Mouse (Mus musculus): Measurements from ENCODE around the gene Fam136a. TPM values are rescaled to one million over a fixed set of nuclear protein-coding genes. Genes with fewer than 3 reads are reported as not detected.

Gene Fam136a
- polyA plus RNA-seq (2017; shearing (Covaris generic)), result 49.3 TPM

DNA sequence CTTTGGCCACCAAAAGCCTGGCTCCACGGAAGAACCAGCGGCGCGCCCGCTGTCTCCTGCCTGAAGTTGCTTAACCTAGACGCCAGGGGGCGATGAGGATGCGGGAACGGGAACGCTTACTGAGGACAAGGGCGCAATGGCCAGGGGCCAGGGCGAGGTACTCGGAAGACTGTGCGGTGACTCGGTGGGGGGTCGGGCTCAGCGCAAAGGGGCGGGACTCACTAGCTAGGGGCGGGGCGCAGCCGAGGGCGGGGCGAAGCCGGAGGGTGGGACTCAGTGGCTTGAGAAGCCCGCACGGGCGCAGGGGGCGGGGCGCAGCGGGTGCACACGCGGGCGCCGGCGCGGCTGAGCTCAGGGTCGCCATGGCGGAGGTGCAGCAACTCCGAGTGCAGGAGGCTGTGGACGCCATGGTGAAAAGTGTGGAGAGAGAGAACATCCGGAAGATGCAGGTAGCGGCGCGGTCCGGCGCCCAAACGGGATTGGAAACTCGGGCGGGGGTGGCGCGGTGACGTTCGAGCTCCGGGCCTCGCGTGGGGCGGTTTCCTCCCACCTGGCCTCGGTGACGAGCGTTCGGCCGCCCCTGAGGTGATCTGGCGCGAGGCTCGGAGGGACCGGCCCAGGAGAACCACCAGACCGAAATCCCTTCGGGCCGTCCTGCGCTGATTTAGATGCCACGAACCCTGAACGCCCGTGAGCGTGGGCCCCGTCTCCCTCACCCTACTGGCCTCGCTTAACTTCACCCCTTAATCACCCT is at the start of gene Fam136a:
Gene Fam136a, plus strand, starts transcription at position 276 of the 754 bp plus-strand sequence.

DNA sequence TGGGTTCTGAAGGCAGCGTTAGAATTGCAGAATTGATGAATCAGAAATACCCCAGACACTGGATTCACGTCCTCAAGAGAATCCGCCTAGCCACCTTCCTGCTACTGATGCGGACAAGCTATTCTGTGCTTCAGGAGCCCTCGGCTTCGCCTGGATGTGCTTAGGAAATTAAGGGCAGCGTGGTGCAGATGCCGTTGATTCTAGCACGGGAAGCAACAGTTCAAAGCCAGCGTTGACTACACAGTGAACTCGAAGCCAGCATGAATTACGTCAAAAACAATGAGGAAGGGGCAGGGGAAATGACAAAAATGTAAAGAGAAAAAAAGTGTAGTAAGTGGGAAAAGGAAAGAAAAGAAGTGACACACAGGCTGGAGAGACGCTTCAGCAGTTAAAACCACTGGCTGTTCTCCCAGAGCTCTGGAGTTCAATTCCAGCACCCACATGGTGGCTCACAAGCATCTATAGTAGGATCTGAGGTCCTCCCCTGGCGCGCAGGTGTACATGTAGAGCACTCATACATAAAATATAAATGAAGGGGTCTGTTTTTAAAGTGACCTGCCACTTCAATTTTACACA is 5.4 kb downstream of the Fam136a start, which contains the start of gene Snrpg:
Gene Snrpg, plus strand, starts transcription at position 541 of the 576 bp plus-strand sequence.

DNA sequence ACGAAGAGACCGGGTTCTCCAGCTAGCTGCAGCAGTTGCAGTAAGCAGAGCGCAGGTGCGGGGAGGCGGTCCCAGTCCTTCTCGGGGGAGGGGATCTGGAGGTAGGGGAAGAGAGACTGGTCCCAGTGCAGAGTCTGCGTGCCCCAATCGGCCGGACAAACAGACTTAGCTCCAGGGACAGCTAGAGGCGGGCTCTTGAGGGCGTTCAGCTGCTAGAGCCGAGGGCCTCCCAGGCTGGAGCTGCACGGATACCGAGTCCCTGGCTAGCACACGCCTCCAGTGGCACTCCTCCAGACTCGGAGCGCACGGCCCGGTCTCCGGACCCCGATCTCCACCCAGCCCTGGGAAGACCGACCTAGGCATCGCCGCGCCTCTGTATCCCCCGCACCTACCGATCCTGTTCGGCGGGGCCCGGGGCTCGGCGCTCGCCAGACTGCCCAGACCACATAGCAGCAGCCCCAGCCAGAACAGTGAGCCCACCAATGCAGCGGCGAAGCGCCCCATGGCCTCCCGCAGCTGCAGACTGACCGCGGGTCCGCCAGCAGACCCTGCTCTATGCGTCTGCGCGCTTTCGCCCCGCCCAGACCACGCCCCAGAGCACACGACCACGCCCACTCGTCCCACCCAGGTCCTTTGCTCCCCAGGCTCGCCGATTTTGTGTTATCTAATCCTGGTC is 31.3 kb downstream of the Fam136a start, which contains the start of gene Pcyox1:
Gene Pcyox1, minus strand, starts transcription at position 574 of the 676 bp plus-strand sequence.

DNA sequence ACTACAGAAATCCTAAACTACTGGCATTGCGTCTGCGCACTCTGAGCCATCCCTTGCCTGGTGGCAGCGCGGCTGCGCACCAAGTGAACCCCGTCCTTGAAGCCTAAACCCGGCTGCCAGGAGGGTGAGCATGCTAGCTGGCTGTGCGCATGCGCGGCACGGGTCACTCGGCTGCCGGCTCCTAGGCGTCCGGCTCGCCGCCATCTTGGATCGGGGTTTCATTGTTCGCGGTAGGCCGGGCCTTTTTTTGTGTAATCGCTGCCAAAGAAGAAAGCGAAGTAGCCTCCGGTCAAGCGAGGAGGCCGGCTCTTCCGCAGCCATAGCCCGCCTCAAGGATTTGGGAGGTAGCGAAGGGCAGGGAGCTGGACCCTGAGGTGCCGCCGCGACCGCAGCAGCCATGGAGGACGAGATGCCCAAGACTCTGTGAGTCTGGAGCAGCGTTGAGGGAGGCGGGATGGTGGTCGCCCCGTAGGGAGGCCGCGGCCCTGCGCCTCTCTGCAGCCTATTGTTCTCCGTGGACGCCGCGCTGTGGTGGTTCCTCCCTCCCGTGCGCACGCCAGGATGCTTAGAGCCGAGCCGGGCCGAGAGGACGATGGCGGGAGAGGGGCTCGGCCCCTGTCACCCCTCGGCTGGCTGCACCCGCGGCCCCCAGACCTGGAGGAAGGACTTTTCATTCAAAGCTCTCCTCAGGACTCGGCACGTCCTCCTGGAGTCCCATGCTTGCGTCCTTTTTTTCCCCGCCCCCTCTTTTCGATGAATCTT is 38.8 kb downstream of the Fam136a start, which contains the start of gene Tia1:
Gene Tia1, plus strand, starts transcription at position 120 of the 762 bp plus-strand sequence.

Other genes starting within 250 kb of the Fam136a start
- not detected for gene Tgfa, start 170.4 kb upstream of the Fam136a start, polyA plus RNA-seq (2017; shearing (Covaris generic))
- 452 TPM for gene Snrpg, start 5.7 kb downstream of the Fam136a start, polyA plus RNA-seq (2017; shearing (Covaris generic))
- gene Pcyox1, start 31.5 kb downstream of the Fam136a start, polyA plus RNA-seq (2017; shearing (Covaris generic)), result 15.4 TPM
- 130 TPM for gene Tia1, start 38.6 kb downstream of the Fam136a start, polyA plus RNA-seq (2017; shearing (Covaris generic))
- not detected for gene Gm44790, start 61.0 kb downstream of the Fam136a start, polyA plus RNA-seq (2017; shearing (Covaris generic))
- 60.4 TPM for gene C87436, start 72.7 kb downstream of the Fam136a start, polyA plus RNA-seq (2017; shearing (Covaris generic))
- gene Pcbp1, start 160.7 kb downstream of the Fam136a start, polyA plus RNA-seq (2017; shearing (Covaris generic)), result 46.9 TPM